Mouse (Mus musculus) kidney, postnatal 14 days (tissue): ENCODE data around the gene Ccser1.
A peak's percentile ranks its signal among the peaks of the same experiment; 100 is the strongest.

Experiments used
- DNase-seq: peaks from one replicate; pipeline ENCODE4 v3.0.0; 2022; ENCODE audit warnings: mixed read lengths

Ccser1 gene

GRCm38 (mm10) chr6:61471371-61472152, 291.4 kb downstream of the Ccser1 start:
- DNase-seq: no peak

GRCm38 (mm10) chr6:61485336-61485735, 305.2 kb downstream of the Ccser1 start:
- DNase-seq: no peak

GRCm38 (mm10) chr6:61491979-61492821, 312.1 kb downstream of the Ccser1 start:
- DNase-seq: no peak

DNA sequence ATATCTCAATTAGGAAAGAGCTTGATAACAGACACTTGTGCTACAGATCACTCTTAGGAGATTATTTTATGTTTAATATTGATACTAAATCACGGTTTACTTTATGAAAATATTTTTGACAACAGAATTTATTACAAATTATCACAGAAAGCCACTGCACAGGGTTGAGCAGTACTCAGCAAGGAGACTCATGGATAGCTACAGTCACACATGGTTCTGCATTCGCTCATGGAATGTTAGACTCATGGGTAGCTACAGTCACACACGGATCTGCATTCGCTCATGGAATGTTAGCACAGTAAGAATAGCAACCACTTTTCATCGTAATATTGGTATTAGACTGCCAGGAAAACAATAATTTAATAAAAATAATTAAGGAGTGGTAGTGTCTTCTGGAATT, 313.3 kb downstream of the Ccser1 start:
- no peak for DNase-seq

GRCm38 (mm10) chr6:61515310-61515709, 335.2 kb downstream of the Ccser1 start:
- DNase-seq: no peak

DNA sequence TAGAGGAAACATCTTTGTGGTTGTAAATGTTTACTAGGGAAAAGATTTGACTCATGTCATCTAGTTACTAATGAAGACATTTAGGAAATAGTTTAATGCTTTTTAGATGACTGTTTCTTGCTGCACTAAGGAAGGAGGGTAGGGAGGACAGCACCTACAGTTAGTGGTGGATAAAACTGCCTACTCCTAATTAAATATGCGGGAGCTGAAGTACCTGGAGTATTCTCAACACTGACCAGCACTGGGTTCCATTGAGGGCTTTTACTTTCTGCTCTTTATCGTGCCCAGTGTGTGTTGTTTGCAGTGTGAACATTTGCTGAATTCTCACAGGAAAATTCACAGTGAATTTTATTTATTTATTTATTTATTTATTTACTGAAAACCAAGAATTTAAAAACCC, 341.5 kb downstream of the Ccser1 start:
- no peak for DNase-seq

DNA sequence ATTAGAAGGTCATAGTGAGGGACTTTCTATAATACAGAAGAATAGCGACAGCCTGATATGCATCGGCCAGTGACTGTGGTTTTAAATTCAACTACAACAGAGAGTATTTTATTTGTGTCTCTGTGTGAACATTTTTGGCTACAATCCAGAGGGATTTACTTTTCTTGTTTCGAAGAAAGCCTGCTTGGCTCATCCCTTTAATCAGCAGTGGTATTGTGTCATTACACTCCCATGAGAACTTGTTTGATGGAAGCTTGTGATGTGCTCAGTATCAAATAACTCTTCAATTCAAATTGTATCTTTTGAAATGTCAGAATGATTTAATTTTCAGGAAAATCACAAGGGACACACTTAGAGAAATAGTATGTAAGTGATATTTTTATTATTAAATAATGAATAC, 342.0 kb downstream of the Ccser1 start:
- no peak for DNase-seq

- DNase-seq: peak; percentile 6
Measured at GRCm38 (mm10) chr6:61523748-61524493, 343.8 kb downstream of the Ccser1 start.

DNA sequence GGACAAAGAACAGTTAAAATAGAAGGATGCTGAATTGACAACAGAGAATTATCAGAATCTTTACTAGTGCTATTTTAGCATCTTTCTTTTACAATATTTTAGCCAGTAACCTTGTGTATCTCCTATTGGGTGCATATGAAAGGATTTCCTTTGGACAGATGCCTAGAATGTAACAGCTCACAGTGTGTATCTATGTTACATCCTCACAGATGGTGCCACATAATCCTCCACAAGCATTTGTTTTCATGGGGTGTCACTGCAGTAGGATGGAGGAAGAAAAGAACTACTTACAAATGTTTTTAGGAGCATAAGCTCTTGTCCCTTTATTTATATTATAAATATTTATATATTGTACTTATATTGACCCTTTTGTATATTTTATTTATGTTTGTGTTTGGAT, 360.6 kb downstream of the Ccser1 start:
- no peak for DNase-seq

DNA sequence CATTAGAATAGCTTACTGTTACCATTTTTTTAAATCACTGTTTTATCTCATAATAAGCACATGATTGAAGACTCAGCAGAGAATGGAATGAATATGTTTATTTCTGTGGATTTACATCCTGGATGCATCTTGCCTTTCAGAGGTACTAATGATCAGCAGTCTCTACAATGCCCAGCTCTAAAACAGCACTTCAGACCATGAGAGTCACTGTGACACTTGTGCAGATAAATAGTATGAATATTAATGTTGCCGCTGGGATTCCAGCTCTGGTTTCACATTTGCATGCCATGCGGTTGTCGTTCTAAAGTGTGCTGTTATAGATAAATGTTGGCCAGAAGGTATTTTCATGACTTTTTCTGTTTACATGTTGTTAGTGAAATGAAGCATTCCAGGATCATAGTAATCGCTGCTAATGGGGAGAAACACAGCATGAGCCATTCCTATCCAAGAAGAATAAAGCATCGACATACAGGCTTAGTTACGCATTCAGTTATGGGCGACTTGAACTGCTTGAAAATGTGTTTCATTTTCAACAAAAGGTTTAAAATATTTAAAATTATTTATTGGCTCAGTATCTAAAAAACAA, 363.4 kb downstream of the Ccser1 start:
- no peak for DNase-seq

GRCm38 (mm10) chr6:61567551-61567950, 387.4 kb downstream of the Ccser1 start:
- no peak for DNase-seq

GRCm38 (mm10) chr6:61567967-61568366, 387.8 kb downstream of the Ccser1 start:
- DNase-seq: no peak

- no peak for DNase-seq
Measured at GRCm38 (mm10) chr6:61581696-61582095, 401.6 kb downstream of the Ccser1 start.

GRCm38 (mm10) chr6:61588999-61589398, 408.9 kb downstream of the Ccser1 start:
- DNase-seq: no peak

DNA sequence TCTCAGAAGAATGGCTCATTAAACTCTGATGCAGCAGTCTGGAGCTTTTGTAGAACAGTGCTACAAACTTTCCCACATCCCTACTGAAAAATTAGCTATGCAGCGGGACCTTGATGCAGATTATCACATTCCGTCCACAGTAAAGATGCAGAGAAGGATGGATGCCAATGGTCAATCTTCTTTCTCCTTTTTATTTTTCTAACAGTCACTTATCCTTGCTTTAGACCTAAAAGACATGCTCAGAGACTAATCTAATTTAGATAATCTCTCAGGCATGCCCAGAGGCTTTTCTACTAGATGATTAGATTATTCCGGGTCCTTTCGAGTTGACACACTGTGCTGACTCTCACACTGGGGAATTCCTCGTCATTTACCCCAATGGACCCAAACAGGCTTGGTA, 421.8 kb downstream of the Ccser1 start:
- DNase-seq: no peak

DNA sequence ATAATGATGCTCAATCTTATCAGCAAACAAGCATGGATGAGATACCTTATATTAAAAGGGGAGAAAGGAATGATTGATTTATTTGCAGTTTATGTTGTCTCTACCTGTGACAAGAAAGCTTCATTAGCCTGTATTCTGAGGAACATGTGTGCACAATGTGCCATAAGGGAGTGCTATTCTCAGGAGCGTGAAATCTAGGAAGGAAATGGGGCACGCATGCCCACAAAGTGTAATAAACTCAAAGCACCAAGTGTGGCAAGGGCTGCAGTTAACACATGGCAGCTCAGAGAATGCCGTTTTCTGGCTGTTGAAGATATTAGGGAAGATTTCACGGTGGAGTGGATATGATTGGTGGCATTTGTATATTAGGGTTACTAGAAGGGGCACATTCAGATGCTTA, 434.8 kb downstream of the Ccser1 start:
- no peak for DNase-seq

DNA sequence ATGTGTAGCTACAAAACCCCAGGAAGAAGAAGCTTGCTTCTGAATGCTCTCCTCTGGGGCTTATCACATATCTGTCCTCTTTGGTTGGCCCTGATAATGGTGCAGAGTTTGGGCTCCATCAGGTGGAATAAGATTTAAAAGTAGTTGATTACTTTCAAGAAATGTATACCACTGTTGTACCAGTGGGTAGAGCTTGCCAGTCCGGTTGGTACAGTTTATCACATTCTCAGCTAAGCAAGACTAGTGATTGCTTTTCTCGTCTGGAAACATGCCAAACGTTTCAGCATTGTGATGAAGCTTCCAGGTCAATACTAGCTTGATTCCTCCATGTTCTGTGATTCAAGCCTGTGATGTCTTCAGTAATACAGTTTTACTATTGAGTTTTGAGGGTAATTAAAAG, 441.6 kb downstream of the Ccser1 start:
- DNase-seq: peak; percentile 1

- DNase-seq: no peak
Measured at GRCm38 (mm10) chr6:61661414-61661813, 481.3 kb downstream of the Ccser1 start.

DNA sequence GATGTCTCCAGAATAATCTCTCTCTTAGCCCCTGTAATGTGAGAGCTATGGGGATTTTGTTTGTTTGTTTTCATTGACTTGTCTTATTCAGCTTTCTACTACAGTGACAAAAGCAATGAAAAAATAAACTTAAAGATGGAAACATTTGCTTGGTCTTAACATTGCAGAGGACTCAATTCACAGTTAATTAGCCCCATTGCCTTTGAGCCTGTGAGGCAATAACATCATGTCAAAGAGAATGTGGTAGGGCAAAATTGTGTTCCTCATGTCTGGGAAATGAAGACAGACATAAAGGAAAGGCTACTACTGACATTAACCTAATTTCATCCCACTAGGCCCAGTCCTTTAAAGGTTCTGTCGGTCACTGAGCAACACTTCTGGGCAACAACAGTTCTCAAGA, 484.4 kb downstream of the Ccser1 start:
- no peak for DNase-seq

GRCm38 (mm10) chr6:61687002-61687401, 506.9 kb downstream of the Ccser1 start:
- peak; percentile 1 for DNase-seq

- no peak for DNase-seq
Measured at GRCm38 (mm10) chr6:61703003-61703402, 522.9 kb downstream of the Ccser1 start.

DNA sequence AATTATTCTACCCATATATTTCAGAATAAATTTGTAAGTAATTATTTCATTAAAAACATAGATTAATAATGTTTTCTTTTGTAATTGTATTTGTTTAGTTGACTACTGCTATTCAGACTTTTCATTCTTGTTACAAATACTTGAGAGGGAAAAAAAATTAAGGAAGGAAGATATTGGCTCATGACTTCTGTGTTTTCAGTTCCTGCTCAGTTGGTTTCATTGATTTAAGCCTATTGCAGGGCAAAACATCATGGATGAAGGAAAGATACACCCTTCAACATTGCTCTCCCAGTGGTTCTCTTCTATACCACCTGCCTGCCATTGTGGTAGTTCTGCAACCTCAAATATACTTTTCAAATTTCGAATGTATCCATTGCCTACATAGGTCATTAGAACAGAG, 541.1 kb downstream of the Ccser1 start:
- no peak for DNase-seq

DNA sequence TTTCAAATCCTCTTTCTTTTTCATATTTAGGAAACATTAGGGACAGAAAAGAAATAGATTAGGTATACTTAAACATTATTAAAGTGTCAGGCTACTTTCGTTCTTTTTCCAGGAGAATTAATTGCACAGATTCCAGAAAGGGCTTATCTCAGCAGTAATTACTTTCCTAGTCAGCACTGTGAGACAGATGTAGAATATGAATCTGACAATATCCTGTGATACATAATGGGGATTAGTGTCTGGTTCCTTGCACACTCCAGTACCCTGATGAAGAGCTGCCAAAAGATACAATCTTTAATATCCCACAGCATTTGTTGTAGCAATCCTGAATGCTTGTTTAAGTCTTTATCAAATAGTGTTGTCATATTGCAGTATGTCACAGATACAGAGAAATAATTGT, 548.9 kb downstream of the Ccser1 start:
- no peak for DNase-seq
